8 mouse cellular contexts compared by ENCODE assay signal in genomic region chr5:112227354-112227753, GRCm38 (mm10). TPM values are rescaled to one million over a fixed set of nuclear protein-coding genes. Genes with fewer than 3 reads are reported as not detected.
DNase-seq lines count a peak whose midpoint lies in the region; ATAC-seq lines count a peak whose summit lies in the region.
"Had no signal": no experiment of that assay in that cellular context is flagged by ENCODE, and none has a peak within 500 bp of the region (broad histone marks: within the 10 kb centered on the region; RNA-seq: fewer than 3 reads in every experiment).

No protein-coding gene starts in this region.

- intact Hi-C loops in left cerebral cortex, postnatal 4 days (cut with DNase I) = loop anchor here (10.0 kb wide), 1 partner anchor 97 kb away; the partner anchor contains the start of gene Tfip11

- 0 out of 2 replicates have a peak, but pooled peaks have one; percentile 43 for ATAC-seq in embryonic facial prominence, embryonic 15.5 days (ENCODE audit: insufficient number of reproducible peaks, low FRiP score, low TSS enrichment, low read depth)
- ATAC-seq in hindbrain, embryonic 12.5 days (ENCODE audit: low FRiP score) = 0 out of 2 replicates have a peak, but pooled peaks have one; percentile 6
- ATAC-seq in liver, embryonic 13.5 days (ENCODE audit: low read depth) = no peak
- ATAC-seq in erythroblast, adult 5-6 weeks (replicated peaks; ENCODE audit: low FRiP score, poor library complexity, severe bottlenecking) = no peak

- DNase-seq in left cerebral cortex, adult 18-20 months (ENCODE audit: low spot score in 2 of 2) = peak; percentile 72 to 84
- no peak for DNase-seq in left cerebral cortex, postnatal 4 days
- DNase-seq in liver, embryonic 13.5 days = no peak
- DNase-seq in right cerebral cortex, postnatal 4 days = peak; percentile 52

- H3K4me1 ChIP-seq in embryonic facial prominence, embryonic 15.5 days = peaks cover 21% of the 10 kb centered on the region
- H3K4me1 ChIP-seq in hindbrain, embryonic 12.5 days = peaks cover 62% of the 10 kb centered on the region
- peaks cover 10% of the 10 kb centered on the region for H3K4me1 ChIP-seq in liver, embryonic 13.5 days (replicated peaks)

- peak overlapping the region; percentile 79 for H3K4me2 ChIP-seq in embryonic facial prominence, embryonic 15.5 days (replicated peaks)
- H3K4me2 ChIP-seq in hindbrain, embryonic 12.5 days (replicated peaks) = peak overlapping the region; percentile 87
- H3K4me2 ChIP-seq in liver, embryonic 13.5 days = peak overlapping the region; percentile 12; the same call in 1 of the 2 replicates

- H3K9ac ChIP-seq in embryonic facial prominence, embryonic 15.5 days = 0 out of 2 replicates have a peak overlapping the region, but pooled peaks have one; percentile 12
- peak overlapping the region; percentile 95 for H3K9ac ChIP-seq in hindbrain, embryonic 12.5 days
- H3K9ac ChIP-seq in liver, embryonic 13.5 days = no peak overlapping the region

- H3K36me3 ChIP-seq in embryonic facial prominence, embryonic 15.5 days = no peaks in the 10 kb centered on the region
- H3K36me3 ChIP-seq in hindbrain, embryonic 12.5 days = peaks cover 25% of the 10 kb centered on the region
- no peaks in the 10 kb centered on the region for H3K36me3 ChIP-seq in liver, embryonic 13.5 days

- no peaks in the 10 kb centered on the region for H3K9me3 ChIP-seq in embryonic facial prominence, embryonic 15.5 days (replicated peaks)
- H3K9me3 ChIP-seq in hindbrain, embryonic 12.5 days (replicated peaks) = no peaks in the 10 kb centered on the region
- H3K9me3 ChIP-seq in liver, embryonic 13.5 days (replicated peaks) = no peaks in the 10 kb centered on the region

- peak overlapping the region; percentile 41 for H3K4me3 ChIP-seq in embryonic facial prominence, embryonic 15.5 days (replicated peaks)
- peak overlapping the region; percentile 62 for H3K4me3 ChIP-seq in hindbrain, embryonic 12.5 days
- H3K4me3 ChIP-seq in liver, embryonic 13.5 days (replicated peaks) = peak overlapping the region; percentile 23

- no peak overlapping the region for H3K27ac ChIP-seq in embryonic facial prominence, embryonic 15.5 days (replicated peaks)
- H3K27ac ChIP-seq in hindbrain, embryonic 12.5 days = peak overlapping the region; percentile 99
- H3K27ac ChIP-seq in liver, embryonic 13.5 days = no peak overlapping the region

- under 1% methylated on average over 30 of the region's 30 CpGs for WGBS in embryonic facial prominence, embryonic 15.5 days
- under 1% methylated on average over 30 of the region's 30 CpGs for WGBS in hindbrain, embryonic 12.5 days
- 3% methylated on average over 30 of the region's 30 CpGs for WGBS in liver, embryonic 13.5 days (ENCODE audit: insufficient replicate concordance)

- peaks cover 68% of the 10 kb centered on the region for H3K27me3 ChIP-seq in embryonic facial prominence, embryonic 15.5 days
- H3K27me3 ChIP-seq in hindbrain, embryonic 12.5 days = peaks cover 2% of the 10 kb centered on the region; the same call in 1 of the 2 replicates
- H3K27me3 ChIP-seq in liver, embryonic 13.5 days = peaks cover 79% of the 10 kb centered on the region

RNA-seq across cellular contexts. Expression of gene Cryba4, which starts 25.0 kb away (rescaled TPM):
- 1 to 10 TPM in 1 of 2 experiments, not detected in 1; 1.0 TPM for total RNA-seq in left cerebral cortex, adult 18-20 months (2021)
- under 1 TPM; 0.50 to 0.54 TPM for total RNA-seq in left cerebral cortex, postnatal 4 days (2021)
- polyA plus RNA-seq in embryonic facial prominence, embryonic 15.5 days (2015; fragmentation: Nextera tagmentation; extraction: Ambion mirVana) = 3.4 and 3.7 TPM in 2 replicates
- polyA plus RNA-seq in hindbrain, embryonic 12.5 days (2016; fragmentation: Nextera tagmentation; extraction: Ambion mirVana) = 1.8 and 2.3 TPM in 2 replicates
- 0.33 and 0.60 TPM in 2 replicates for polyA plus RNA-seq in liver, embryonic 13.5 days (2015; fragmentation: Nextera tagmentation; extraction: Ambion mirVana)
- total RNA-seq in erythroblast, adult 5-6 weeks (2015; ENCODE audit: low replicate concordance) = 3.3 TPM in 1 of 2 replicates, not detected in the other
- not detected in 2 replicates for total RNA-seq in erythroblast, adult 5-6 weeks (2017; ENCODE audit: low replicate concordance)
- total RNA-seq: common myeloid progenitor, adult 5-6 weeks had no signal

RNA-seq across cellular contexts. Expression of gene Crybb1, which starts 28.3 kb away (rescaled TPM):
- 1 to 10 TPM; 5.9 to 8.5 TPM for total RNA-seq in left cerebral cortex, adult 18-20 months (2021)
- total RNA-seq in left cerebral cortex, postnatal 4 days (2021) = 1 to 10 TPM; 3.5 to 5.6 TPM
- 6.8 and 7.7 TPM in 2 replicates for polyA plus RNA-seq in embryonic facial prominence, embryonic 15.5 days (2015; fragmentation: Nextera tagmentation; extraction: Ambion mirVana)
- 2.0 and 2.3 TPM in 2 replicates for polyA plus RNA-seq in hindbrain, embryonic 12.5 days (2016; fragmentation: Nextera tagmentation; extraction: Ambion mirVana)
- 0.23 and 0.30 TPM in 2 replicates for polyA plus RNA-seq in liver, embryonic 13.5 days (2015; fragmentation: Nextera tagmentation; extraction: Ambion mirVana)
- not detected in 2 replicates for total RNA-seq in erythroblast, adult 5-6 weeks (2015; ENCODE audit: low replicate concordance)
- not detected in 2 replicates for total RNA-seq in erythroblast, adult 5-6 weeks (2017; ENCODE audit: low replicate concordance)
- total RNA-seq: common myeloid progenitor, adult 5-6 weeks had no signal

RNA-seq across cellular contexts. Expression of gene Tpst2, which starts 49.1 kb away (rescaled TPM):
- total RNA-seq in left cerebral cortex, adult 18-20 months (2021) = 10 to 100 TPM; 29.6 to 39.3 TPM
- 10 to 100 TPM; 25.5 to 28.8 TPM for total RNA-seq in left cerebral cortex, postnatal 4 days (2021)
- 51.0 and 52.0 TPM in 2 replicates for polyA plus RNA-seq in embryonic facial prominence, embryonic 15.5 days (2015; fragmentation: Nextera tagmentation; extraction: Ambion mirVana)
- 31.7 and 35.4 TPM in 2 replicates for polyA plus RNA-seq in hindbrain, embryonic 12.5 days (2016; fragmentation: Nextera tagmentation; extraction: Ambion mirVana)
- 35.4 and 36.0 TPM in 2 replicates for polyA plus RNA-seq in liver, embryonic 13.5 days (2015; fragmentation: Nextera tagmentation; extraction: Ambion mirVana)
- 11.7 and 14.0 TPM in 2 replicates for total RNA-seq in erythroblast, adult 5-6 weeks (2015; ENCODE audit: low replicate concordance)
- 5.0 and 6.4 TPM in 2 replicates for total RNA-seq in erythroblast, adult 5-6 weeks (2017; ENCODE audit: low replicate concordance)

Comparison
In these comparisons a context has a peak if more than half of its experiments do, and no peak if none do; other contexts are left out.
1. DNase-seq: peak in left cerebral cortex, adult 18-20 months (2 of 2) and right cerebral cortex, postnatal 4 days (single experiment); none in left cerebral cortex, postnatal 4 days (single experiment) and liver, embryonic 13.5 days (single experiment).
2. ATAC-seq: peak in embryonic facial prominence, embryonic 15.5 days (single experiment) and hindbrain, embryonic 12.5 days (single experiment); none in liver, embryonic 13.5 days (single experiment) and erythroblast, adult 5-6 weeks (single experiment).
3. H3K4me2 ChIP-seq: peak in every context shown above with its lines; median percentile 87 in hindbrain, embryonic 12.5 days; 79 in embryonic facial prominence, embryonic 15.5 days; 12 in liver, embryonic 13.5 days.
4. RNA of gene Crybb1, which starts 28.3 kb away (total RNA-seq): 5.9 to 8.5 TPM in left cerebral cortex, adult 18-20 months and 3.5 to 5.6 TPM in left cerebral cortex, postnatal 4 days; not detected in erythroblast, adult 5-6 weeks; every median in the first group is over 4 times any median in the second.
5. Peak in every context shown above with its lines, with median percentiles within 50 percentile points of each other: H3K4me3 ChIP-seq.